Mouse (Mus musculus): ENCODE measurements around the gene Agpat1.

Agpat1 gene

DNA sequence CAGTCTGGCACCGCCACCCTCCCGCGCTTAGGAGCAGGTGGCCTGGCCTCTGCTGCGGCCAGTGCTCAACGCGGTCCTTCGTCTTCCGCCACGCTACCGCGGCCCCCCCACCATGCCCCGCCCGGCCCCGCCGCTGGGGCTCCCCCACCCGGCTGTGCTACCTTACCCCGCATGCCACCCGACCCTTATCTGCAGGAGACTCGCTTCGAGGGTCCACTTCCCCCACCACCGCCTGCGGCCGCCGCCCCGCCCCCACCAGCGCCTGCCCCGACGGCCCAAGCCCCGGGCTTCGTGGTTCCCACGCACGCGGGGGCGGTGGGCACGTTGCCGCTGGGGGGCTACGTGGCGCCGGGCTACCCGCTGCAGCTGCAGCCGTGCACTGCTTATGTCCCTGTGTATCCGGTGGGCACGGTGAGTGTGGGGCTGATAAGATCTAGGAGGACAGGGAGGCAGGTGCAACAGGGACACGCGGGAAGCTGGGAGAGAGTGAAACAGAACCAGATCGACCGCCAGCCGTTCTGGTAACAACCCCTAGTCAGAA lies 26.8 kb downstream of the Agpat1 start:
- DNase-seq (ENCODE audit: low spot score in 2 of 2), result no peak

GRCm38 (mm10) chr17:34631647-34632046 lies 27.6 kb downstream of the Agpat1 start:
- no peak for DNase-seq (ENCODE audit: low spot score in 2 of 2)

DNA sequence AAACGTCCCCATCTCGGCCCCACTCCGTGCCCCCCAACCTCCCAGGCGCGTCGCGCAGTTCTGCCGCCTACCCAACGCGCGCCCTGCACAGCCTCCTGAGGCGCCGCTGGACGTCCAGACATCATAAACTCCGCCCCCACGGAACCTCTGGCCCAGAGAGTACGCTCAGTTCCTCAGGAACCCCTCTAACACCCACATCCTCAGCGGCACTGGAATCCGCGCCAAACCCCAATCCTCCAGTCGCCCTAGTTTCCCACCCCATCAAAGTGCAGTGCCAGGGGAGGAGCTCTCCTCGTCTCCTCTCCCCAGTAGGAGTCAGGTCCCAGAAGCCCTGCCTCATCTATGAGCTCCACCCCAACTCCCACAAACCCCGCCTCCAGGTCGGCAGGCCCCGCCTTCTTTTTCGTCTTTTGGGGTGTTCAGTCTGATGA lies 28.2 kb downstream of the Agpat1 start:
- peak; percentile 85 to 87 for DNase-seq (ENCODE audit: low spot score in 2 of 2)

DNA sequence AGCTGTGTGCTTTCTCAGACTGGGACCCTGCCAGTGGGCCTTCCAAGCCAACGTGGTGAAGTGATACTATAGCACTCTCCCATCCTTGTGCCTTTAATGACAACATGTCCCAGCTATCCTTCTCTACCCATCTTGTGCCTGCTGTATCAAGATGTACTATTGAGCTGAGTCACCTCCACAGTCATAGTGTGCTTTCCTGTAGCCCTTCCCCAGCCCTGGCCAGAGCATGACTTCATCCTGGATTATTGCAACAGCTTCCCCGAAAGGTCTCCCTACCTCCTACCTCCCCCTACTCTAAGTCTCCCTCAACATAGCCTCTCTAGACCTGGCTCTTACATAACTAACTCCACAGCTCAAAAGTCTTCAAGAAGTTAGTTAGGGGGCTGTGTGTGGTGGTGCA lies 31.6 kb downstream of the Agpat1 start:
- DNase-seq (ENCODE audit: low spot score in 2 of 2), result no peak

DNA sequence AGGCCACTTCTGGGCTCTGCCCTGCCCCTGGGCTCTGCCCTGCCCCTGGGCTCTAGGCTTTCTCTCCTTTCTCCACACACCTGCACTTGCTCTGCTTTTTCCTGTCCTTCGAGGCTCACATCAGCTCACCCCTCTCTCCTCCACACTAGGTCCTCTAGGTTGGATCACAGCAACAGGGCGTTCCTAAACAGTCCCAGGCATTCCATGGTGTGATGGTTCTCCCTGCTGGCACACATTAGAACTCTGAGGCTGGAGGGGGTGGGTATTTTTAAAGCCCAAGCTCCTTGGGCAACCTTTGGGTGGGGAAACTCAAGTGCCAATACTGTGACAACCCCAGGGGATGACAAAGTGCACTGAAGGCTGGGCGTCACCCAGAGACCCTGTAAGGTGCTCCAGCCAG lies 33.4 kb downstream of the Agpat1 start:
- no peak for DNase-seq (ENCODE audit: low spot score in 2 of 2)

GRCm38 (mm10) chr17:34639461-34640255 lies 35.6 kb downstream of the Agpat1 start:
- DNase-seq (ENCODE audit: low spot score in 2 of 2), result no peak

GRCm38 (mm10) chr17:34640778-34641601 lies 36.9 kb downstream of the Agpat1 start:
- no peak for DNase-seq (ENCODE audit: low spot score in 2 of 2)

GRCm38 (mm10) chr17:34641945-34642344 lies 37.9 kb downstream of the Agpat1 start:
- no peak for DNase-seq (ENCODE audit: low spot score in 2 of 2)

- no peak for DNase-seq (ENCODE audit: low spot score in 2 of 2)
These were observed 39.3 kb downstream of the Agpat1 start for GRCm38 (mm10) chr17:34643379-34643778.

- no peak for DNase-seq (ENCODE audit: low spot score in 2 of 2)
These were observed 39.9 kb downstream of the Agpat1 start for GRCm38 (mm10) chr17:34643944-34644343.

DNA sequence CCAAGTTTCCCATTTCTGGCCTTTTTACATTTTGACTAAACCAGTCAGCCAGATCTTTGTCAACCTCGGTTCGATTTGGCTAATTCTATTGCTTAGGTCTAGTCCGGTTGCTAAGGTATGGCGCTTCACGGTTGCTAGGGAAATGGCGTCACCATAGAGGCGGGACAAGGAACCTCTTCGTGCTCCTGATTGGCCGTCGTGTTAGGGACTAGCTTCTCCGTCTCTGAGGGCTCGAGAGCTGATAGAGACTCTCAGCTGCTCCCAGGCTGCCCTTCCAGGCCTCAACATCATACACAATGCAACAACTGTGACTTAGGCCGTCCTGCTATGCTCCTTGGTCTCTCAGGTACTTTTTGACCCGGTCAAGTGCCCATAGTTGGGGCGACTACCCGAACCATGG lies 40.5 kb downstream of the Agpat1 start, which contains the start of gene Fkbpl:
Gene Fkbpl, plus strand, starts transcription at position 157 of the 400 bp plus-strand sequence.
- DNase-seq (ENCODE audit: low spot score in 2 of 2), result peak; percentile 98 to 99

GRCm38 (mm10) chr17:34645256-34645829 lies 41.3 kb downstream of the Agpat1 start:
- no peak for DNase-seq (ENCODE audit: low spot score in 2 of 2)

- DNase-seq (ENCODE audit: low spot score in 2 of 2), result no peak
These were observed 41.9 kb downstream of the Agpat1 start for GRCm38 (mm10) chr17:34645831-34646511.

GRCm38 (mm10) chr17:34646906-34647787 lies 43.1 kb downstream of the Agpat1 start, which contains the start of gene Atf6b:
Gene Atf6b (plus strand): TSS chr17:34647146.
- DNase-seq (ENCODE audit: low spot score in 2 of 2), result peak; percentile 96 to 97

DNA sequence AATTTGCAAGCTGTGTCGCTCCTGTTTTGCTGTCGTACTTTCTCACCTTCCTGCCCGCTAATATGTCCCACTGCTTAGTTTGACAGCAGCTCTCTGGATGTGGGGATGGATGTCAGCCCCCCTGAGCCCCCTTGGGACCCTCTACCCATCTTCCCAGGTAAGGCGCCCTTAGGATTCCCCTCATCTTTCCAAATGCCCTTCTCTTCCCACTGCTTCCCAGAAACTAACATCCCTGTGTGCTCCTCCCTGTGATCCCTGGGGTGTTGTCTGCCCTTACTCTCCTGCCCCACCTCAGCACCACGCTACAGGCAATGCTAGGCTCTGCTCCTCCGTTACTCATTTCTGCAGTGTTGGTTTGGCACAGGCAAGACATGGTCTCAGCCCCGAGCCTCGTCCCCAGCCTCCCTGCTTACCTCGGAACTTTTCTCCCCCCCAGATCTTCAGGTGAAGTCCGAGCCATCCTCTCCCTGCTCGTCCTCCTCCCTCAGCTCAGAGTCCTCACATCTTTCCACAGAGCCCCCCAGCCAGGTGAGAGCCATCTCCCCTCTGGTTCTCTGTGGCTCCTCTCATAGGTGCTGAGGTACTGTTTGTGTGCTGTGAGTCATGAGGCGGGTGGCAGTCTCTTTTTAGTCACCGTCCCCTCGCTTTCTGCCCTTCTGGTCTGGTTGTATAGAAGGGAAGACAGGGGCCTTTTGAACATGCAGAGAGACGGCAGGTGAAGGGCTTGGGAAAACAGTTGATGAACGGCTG lies 44.3 kb downstream of the Agpat1 start:
- DNase-seq (ENCODE audit: low spot score in 2 of 2), result no peak

DNA sequence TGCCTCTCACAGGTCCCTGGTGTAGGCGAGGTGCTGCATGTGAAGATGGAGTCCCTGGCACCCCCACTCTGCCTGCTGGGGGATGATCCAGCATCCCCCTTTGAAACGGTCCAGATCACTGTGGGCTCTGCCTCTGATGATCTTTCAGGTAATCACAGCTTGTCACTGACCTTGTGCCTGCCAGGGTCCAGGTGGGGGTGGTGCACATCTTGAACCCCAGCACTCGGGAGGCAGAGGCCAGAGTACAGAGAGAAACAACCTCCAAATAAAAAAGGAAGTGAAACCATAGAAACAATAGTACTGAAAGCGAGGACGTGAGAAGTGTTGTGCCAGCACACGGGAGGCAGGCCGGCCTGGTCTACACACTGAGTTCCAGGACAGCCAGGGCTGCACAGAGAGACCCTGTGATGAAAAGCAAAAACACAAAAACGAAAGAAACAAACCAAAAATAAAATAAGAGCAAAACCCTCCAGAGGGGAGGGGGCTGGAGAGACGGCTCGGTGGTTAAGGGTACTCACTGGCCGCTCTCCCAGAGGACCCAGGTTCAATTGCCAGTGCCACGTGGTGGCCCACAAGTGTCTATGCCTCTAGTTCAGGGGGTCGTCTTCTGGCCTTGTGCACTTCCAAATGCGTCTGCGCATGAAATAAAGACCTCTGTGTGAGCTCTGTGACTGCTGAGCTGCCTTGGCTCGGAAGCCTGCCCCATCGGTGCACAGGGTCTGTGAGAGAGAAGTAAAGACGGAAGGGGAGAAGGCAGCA lies 45.2 kb downstream of the Agpat1 start:
- DNase-seq (ENCODE audit: low spot score in 2 of 2), result no peak

GRCm38 (mm10) chr17:34650781-34651180 lies 46.7 kb downstream of the Agpat1 start:
- no peak for DNase-seq (ENCODE audit: low spot score in 2 of 2)

GRCm38 (mm10) chr17:34651507-34652221 lies 47.6 kb downstream of the Agpat1 start:
- no peak for DNase-seq (ENCODE audit: low spot score in 2 of 2)
